Mouse (Mus musculus): ENCODE results near the gene Spred1. TPM values are rescaled to one million over a fixed set of nuclear protein-coding genes. Genes with fewer than 3 reads are reported as not detected.

Spred1 gene
- 4.7 and 4.8 TPM in 2 replicates for polyA plus RNA-seq (2012; rRNA removed)

DNA sequence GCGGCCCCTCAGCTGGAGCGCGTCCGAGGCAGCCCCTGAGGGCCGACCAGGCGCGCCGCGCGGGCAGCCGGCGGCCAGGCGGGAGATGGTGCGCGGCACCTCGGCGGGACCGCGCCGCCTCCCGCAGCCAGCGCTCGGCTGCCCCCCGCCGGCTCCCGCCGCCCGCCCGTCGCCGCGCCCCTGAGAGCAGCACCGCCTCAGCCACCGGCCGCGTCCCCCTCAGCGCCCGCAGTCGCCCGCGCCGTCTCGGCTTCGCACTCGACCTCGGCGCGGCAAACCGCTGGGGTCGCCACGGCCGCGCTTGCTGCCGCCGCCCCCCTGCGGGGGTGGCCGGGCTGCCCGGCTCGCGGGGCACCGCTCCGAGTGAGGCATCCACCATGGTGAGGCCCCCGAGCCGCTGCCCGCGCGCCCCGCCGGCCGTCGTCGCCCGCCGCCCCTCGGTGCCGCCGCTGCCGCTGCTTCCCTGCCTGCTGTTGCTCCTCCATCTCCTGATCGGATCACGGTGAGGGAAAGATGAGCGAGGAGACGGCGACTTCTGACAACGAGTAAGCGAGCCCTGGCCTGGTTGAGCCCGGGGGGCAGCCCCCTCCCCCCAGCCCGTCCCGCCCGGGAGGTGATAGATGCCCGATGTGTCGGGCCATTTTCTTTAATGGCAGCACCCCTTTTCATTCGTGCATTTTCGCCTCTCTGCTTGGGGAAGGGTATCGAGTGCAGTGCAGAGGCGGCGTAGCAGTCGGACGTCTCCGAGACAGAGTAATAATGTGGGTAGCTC, at the start of gene Spred1:
Spred1 (plus strand) TSS at position 163 of the 772 bp plus-strand sequence.

Other genes starting within 250 kb of the Spred1 start
- gene Tmco5, start 242.7 kb upstream of the Spred1 start, polyA plus RNA-seq (2012; rRNA removed), result not detected in 2 replicates
- gene Fam98b, start 128.4 kb downstream of the Spred1 start, polyA plus RNA-seq (2012; rRNA removed), result 2.2 and 3.0 TPM in 2 replicates
- 0.71 and 1.0 TPM in 2 replicates for gene Rasgrp1, start 221.6 kb downstream of the Spred1 start, polyA plus RNA-seq (2012; rRNA removed)

Measured in colon, adult 2 months (tissue).